Mouse (Mus musculus) hindbrain, embryonic 13.5 days (tissue): ENCODE measurements around the gene Pcbp2. TPM values are rescaled to one million over a fixed set of nuclear protein-coding genes. Genes with fewer than 3 reads are reported as not detected.

Source experiments
- ATAC-seq: fragments of 200-750 bp; cut with Nextera tagmentation; 2 replicates; pipeline ENCODE4 v1.8.0; 2017; ENCODE audit warnings: moderate TSS enrichment; ENCODE audit not compliant: low FRiP score
- H3K27ac ChIP-seq: fragments of 300-500 bp; sonication (generic); 2 replicates; pipeline ENCODE4 v1.5.1; 2015; ENCODE audit warnings: inconsistent platforms, mild to moderate bottlenecking, moderate library complexity
- H3K27me3 ChIP-seq: fragments of 300-500 bp; sonication (generic); 2 replicates; pipeline ENCODE4 v1.6.1; 2015; ENCODE audit warnings: mild to moderate bottlenecking, inconsistent platforms
- H3K36me3 ChIP-seq: fragments of 300-500 bp; sonication (generic); 2 replicates; pipeline ENCODE4 v1.6.1; 2015; ENCODE audit warnings: mild to moderate bottlenecking, inconsistent platforms
- H3K4me1 ChIP-seq: fragments of 300-500 bp; sonication (generic); replicated peaks from 2 replicates; pipeline ENCODE4 v1.6.1; 2015; ENCODE audit warnings: inconsistent platforms
- H3K4me2 ChIP-seq: fragments of 300-500 bp; sonication (generic); 2 replicates; pipeline ENCODE4 v1.6.1; 2015; ENCODE audit warnings: inconsistent platforms, mild to moderate bottlenecking, moderate library complexity
- H3K4me3 ChIP-seq: fragments of 300-500 bp; sonication (generic); 2 replicates; pipeline ENCODE4 v1.5.1; 2015; ENCODE audit warnings: mild to moderate bottlenecking, inconsistent platforms
- H3K9ac ChIP-seq: fragments of 300-500 bp; sonication (generic); 2 replicates; pipeline ENCODE4 v1.6.1; 2015; ENCODE audit warnings: mild to moderate bottlenecking, inconsistent platforms
- H3K9me3 ChIP-seq: fragments of 300-500 bp; sonication (generic); 2 replicates; pipeline ENCODE4 v1.6.1; 2016; ENCODE audit warnings: inconsistent platforms
- WGBS: fragments of 180-500 bp; shearing (Covaris S2); methylation state at CpG from one replicate; pipeline ENCODE4 v1.1.7; 2015; 5-methylcytosine and 5-hydroxymethylcytosine counted together
- polyA plus RNA-seq: library from polyadenylated mRNA; unstranded; fragments of >200 nt; fragmentation: Nextera tagmentation; extraction: Ambion mirVana; gene quantifications from 2 replicates; pipeline ENCODE4 v1.2.1, GENCODE M21; 2015

The Pcbp2 gene
- polyA plus RNA-seq, 1 experiment from 2014 or later = 148 TPM

DNA sequence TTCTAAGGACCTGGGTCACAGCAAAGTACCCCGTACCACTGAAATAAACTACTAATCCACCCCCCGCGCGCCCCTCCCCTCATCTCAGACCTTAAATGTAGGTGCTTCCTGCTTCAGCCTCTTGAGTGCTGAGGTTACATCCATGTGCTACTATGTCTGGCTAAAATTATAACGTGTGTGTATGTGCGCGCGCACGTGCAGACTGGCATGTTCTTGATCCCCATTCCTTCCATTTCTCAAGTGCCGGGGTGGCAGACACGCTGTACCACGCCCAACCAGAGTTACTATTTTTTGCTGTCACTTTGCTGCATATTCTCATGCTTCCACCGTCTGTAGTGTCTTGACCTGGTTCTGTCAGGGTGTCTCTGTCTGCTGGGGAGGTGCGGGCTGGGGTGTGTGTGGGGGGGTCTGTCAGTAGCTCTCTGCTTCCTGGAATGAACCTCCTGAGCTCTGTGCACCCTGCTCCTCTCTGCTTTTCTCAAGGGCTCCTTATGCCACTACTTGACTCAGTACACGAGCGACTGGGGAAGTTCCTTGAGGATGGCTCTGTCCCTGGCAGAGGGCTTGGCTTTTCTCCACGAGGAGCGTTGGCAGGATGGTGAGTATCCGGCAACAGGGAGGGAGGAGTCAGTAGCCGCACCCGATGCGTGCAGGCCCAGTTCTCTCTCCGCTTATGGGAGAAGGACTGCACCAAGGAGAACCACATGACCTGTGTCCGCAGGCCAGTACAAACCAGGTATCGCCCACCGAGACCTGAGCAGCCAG, 18.5 kb upstream of the Pcbp2 start:
- no peaks in the 10 kb centered on the region for H3K36me3 ChIP-seq
- 85% methylated on average over 26 of the region's 26 CpGs for WGBS
- no peaks in the 10 kb centered on the region for H3K9me3 ChIP-seq
- ATAC-seq = no peak
- no peak overlapping the region for H3K9ac ChIP-seq
- no peaks in the 10 kb centered on the region for H3K27me3 ChIP-seq
- no peak overlapping the region for H3K27ac ChIP-seq
- no peak overlapping the region for H3K4me3 ChIP-seq
- no peaks in the 10 kb centered on the region for H3K4me1 ChIP-seq
- H3K4me2 ChIP-seq = no peak overlapping the region

DNA sequence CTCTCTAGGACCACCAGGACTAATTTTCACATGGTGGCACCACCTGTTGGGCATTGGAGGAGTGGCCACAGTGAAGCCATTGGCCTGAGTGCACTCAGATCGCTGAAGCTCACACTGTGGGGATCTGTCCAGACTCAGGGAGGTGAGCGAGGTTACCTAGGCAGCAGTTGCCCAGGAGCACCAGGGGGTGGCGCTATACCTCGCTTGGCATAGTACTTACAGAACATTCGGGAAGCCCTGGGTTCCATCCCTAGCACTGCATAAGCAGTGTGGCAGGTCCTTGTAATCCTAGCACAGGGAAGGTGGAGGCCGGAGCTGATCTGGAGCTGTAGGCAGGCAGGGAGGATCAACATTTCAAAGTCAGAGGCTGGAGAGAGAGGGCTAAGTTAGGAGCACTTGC, 14.3 kb upstream of the Pcbp2 start:
- Histone ChIP-seq H3K9ac (no peak overlapping the region), H3K4me2 (no peak overlapping the region), H3K27me3 (no peaks in the 10 kb centered on the region), H3K36me3 (no peaks in the 10 kb centered on the region), H3K4me1 (peaks cover 26% of the 10 kb centered on the region), H3K4me3 (no peak overlapping the region), H3K27ac (no peak overlapping the region), H3K9me3 (no peaks in the 10 kb centered on the region)
- ATAC-seq = no peak
- WGBS = 36% methylated on average over 6 of the region's 6 CpGs

- 74% methylated on average over 5 of the region's 5 CpGs for WGBS
- no peak for ATAC-seq
- peak overlapping the region; percentile 67 for H3K9ac ChIP-seq
- peak overlapping the region; percentile 52 for H3K4me3 ChIP-seq
- H3K36me3 ChIP-seq = peaks cover 9% of the 10 kb centered on the region
- peak overlapping the region; percentile 64 for H3K4me2 ChIP-seq
- H3K27me3 ChIP-seq = no peaks in the 10 kb centered on the region
- no peaks in the 10 kb centered on the region for H3K9me3 ChIP-seq
- peaks cover 31% of the 10 kb centered on the region for H3K4me1 ChIP-seq
- H3K27ac ChIP-seq = peak overlapping the region; percentile 48
These were observed 12.1 kb upstream of the Pcbp2 start for GRCm38 (mm10) chr15:102458050-102458736.

DNA sequence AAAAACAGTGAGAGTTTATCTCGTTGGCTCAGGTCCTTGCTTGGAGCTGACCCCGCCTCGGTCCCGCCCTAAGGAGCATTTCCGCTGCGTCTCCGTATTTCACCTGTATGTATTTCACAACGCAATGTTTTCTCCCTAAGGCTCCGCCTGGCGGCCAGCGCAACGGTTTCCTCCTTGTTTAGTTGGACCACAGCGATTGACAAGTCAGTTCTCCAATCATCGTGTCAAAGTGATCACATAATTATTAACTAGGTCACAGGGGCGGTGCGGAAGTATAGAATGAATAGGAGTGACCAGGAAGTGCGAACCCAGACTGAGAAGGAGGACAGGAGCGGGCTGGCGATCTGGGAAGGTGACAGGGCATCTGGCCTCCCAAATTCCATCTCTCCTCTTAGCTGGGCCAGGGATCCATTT, 11.4 kb upstream of the Pcbp2 start, which contains the start of gene Prr13:
Gene Prr13, plus strand, starts transcription at position 125 of the 414 bp plus-strand sequence.
- H3K9ac ChIP-seq = peak within 1 kb of the TSS; percentile 67
- H3K4me2 ChIP-seq = peak within 1 kb of the TSS; percentile 64
- no peaks in the 10 kb centered on the region for H3K27me3 ChIP-seq
- peak within 1 kb of the TSS; percentile 48 for H3K27ac ChIP-seq
- WGBS = under 1% methylated on average over 19 of the region's 19 CpGs
- peaks cover 31% of the 10 kb centered on the region for H3K4me1 ChIP-seq
- H3K36me3 ChIP-seq = peaks cover 15% of the 10 kb centered on the region
- ATAC-seq = peak; percentile 83
- H3K4me3 ChIP-seq = peak within 1 kb of the TSS; percentile 52
- no peaks in the 10 kb centered on the region for H3K9me3 ChIP-seq

DNA sequence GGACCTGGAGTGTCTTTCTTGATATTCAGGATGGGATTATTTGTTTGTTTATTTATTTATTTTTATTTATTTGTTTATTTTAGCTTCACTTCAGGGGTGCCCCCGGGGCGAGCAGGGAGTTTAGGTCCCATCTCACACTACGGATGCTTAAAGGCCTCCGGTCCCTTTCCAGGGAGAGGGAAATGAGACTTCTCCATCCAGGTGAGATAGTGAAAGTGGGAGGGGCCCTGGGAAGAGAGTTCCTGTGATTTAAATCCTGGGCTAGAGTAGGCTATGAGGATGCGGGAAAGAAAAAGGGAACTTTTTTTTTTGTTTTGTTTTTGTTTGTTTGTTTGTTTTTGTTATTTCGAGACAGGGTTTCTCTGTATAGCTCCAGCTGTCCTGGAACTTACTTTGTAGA, 11.0 kb upstream of the Pcbp2 start:
- peak overlapping the region; percentile 52 for H3K4me3 ChIP-seq
- H3K4me2 ChIP-seq = peak overlapping the region; percentile 64
- H3K4me1 ChIP-seq = peaks cover 31% of the 10 kb centered on the region
- H3K9ac ChIP-seq = peak overlapping the region; percentile 67
- WGBS = 35% methylated on average over 6 of the region's 6 CpGs
- no peak for ATAC-seq
- 0 out of 2 replicates have a peak overlapping the region, but pooled peaks have one; percentile 48 for H3K27ac ChIP-seq
- H3K36me3 ChIP-seq = peaks cover 15% of the 10 kb centered on the region
- H3K9me3 ChIP-seq = no peaks in the 10 kb centered on the region
- H3K27me3 ChIP-seq = no peaks in the 10 kb centered on the region

GRCm38 (mm10) chr15:102459847-102460246, 10.5 kb upstream of the Pcbp2 start:
- 75% methylated on average over 5 of the region's 5 CpGs for WGBS
- Histone ChIP-seq H3K9me3 (no peaks in the 10 kb centered on the region), H3K4me1 (peaks cover 31% of the 10 kb centered on the region), H3K4me2 (peak overlapping the region; percentile 64), H3K36me3 (peaks cover 15% of the 10 kb centered on the region), H3K27me3 (no peaks in the 10 kb centered on the region), H3K9ac (peak overlapping the region; percentile 67), H3K4me3 (peak overlapping the region; percentile 52; the same call in 1 of the 2 replicates), H3K27ac (no peak overlapping the region)
- ATAC-seq = no peak

- ATAC-seq = no peak
- Histone ChIP-seq H3K4me3 (no peak overlapping the region), H3K27ac (no peak overlapping the region), H3K27me3 (no peaks in the 10 kb centered on the region), H3K9me3 (no peaks in the 10 kb centered on the region), H3K36me3 (peaks cover 15% of the 10 kb centered on the region), H3K9ac (peak overlapping the region; percentile 55), H3K4me2 (no peak overlapping the region), H3K4me1 (peaks cover 31% of the 10 kb centered on the region)
- WGBS = 80% methylated on average over 12 of the region's 12 CpGs
These were observed 9.9 kb upstream of the Pcbp2 start for GRCm38 (mm10) chr15:102460409-102460808.

- peaks cover 15% of the 10 kb centered on the region for H3K36me3 ChIP-seq
- no peak overlapping the region for H3K4me2 ChIP-seq
- H3K27ac ChIP-seq = no peak overlapping the region; the same call in 1 of the 2 replicates
- H3K27me3 ChIP-seq = no peaks in the 10 kb centered on the region
- H3K9ac ChIP-seq = 0 out of 2 replicates have a peak overlapping the region, but pooled peaks have one; percentile 24
- no peak overlapping the region for H3K4me3 ChIP-seq
- ATAC-seq = no peak
- WGBS = 66% methylated on average over 4 of the region's 4 CpGs
- no peaks in the 10 kb centered on the region for H3K9me3 ChIP-seq
- peaks cover 31% of the 10 kb centered on the region for H3K4me1 ChIP-seq
These were observed 9.4 kb upstream of the Pcbp2 start for GRCm38 (mm10) chr15:102460971-102461370.

DNA sequence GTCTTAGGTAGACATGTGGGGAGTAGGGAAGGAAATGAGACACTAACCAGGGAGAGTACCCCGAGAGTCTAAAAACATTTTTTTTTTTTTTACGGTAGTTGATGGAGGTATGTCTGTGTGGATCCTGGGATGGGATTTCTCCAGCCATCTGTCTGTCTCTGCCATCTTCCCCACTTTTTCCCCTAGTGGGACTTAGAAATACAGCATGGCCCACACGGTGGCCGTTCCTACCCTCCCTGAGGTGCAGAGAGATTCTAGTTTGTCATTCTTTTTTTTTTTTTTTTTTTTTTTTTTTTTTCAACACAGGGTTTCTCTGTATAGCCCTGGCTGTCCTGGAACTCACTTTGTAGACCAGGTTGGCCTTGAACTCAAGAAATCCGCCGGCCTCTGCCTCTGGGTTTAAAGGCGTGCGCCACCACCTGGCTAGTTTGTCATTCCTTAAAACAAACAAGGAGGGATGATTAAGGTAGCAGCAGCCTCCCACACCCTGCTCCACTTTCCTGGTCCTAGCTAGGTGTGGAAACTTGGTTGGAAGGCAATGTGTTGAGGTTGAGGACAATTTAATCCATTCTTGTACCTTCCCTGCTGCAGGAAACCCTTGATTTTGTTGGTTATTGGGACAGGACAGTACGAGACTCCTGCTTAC, 8.8 kb upstream of the Pcbp2 start:
- peaks cover 31% of the 10 kb centered on the region for H3K4me1 ChIP-seq
- WGBS = 88% methylated on average over 9 of the region's 9 CpGs
- no peak for ATAC-seq

DNA sequence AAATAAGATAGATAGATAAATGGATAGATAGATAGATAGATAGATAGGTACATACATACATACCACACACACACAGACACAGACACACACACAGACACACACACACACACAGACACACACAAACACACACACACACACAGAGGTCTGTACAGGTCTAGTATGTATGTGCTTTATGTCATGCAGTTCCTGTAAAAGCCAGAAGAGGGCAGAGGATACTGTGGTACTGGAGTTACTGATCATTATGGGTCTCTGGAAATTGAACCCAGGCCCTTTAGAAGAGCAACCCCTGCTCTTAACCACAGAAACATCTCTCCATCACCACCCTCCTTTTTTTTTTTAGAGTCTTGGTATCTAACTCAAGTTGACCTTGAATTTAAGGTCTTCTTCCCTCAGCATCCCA, 6.7 kb upstream of the Pcbp2 start:
- H3K27ac ChIP-seq = no peak overlapping the region
- H3K4me1 ChIP-seq = peaks cover 27% of the 10 kb centered on the region
- ATAC-seq = no peak
- no peaks in the 10 kb centered on the region for H3K9me3 ChIP-seq
- no peaks in the 10 kb centered on the region for H3K27me3 ChIP-seq
- no peak overlapping the region for H3K4me3 ChIP-seq
- no peak overlapping the region for H3K4me2 ChIP-seq
- peaks cover 19% of the 10 kb centered on the region for H3K36me3 ChIP-seq
- H3K9ac ChIP-seq = no peak overlapping the region

More for the DNA sequence above, 8.8 kb upstream of the Pcbp2 start:
- Histone ChIP-seq H3K27me3 (no peaks in the 10 kb centered on the region), H3K4me3 (no peak overlapping the region), H3K9ac (0 out of 2 replicates have a peak overlapping the region, but pooled peaks have one; percentile 24), H3K27ac (no peak overlapping the region), H3K4me2 (no peak overlapping the region), H3K9me3 (no peaks in the 10 kb centered on the region), H3K36me3 (peaks cover 15% of the 10 kb centered on the region)

DNA sequence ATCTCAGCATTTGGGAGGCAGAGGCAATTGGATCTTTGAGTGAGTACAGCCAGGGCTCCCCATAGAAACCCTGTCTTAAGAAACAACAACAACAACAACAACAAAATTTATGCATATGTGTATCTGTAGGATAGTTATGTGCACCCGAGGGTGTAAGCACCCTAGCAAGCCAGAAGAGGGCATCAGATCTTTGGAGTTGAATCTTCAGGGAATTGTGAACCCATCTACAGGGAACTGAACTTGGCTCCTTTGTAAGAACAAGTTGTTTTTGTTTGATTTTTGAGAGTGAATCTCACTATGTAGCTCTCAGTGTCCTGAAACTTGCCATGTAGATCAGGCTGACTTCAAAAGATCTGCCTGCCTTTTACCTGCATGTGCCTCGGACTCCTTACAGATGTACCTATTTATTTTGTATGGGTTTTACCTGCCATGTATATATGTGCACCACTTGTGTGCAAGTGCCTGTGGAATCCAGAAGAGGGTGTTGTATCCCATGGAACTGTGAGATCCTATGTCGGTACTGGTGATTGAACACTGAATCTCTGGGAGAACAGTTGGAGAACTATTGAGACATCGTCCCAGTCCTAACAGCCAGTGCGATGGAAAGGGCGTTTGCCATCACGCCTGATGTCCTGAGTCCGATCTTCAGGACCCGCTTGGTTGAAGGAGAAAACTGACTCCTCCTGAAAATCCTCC, 1.5 kb upstream of the Pcbp2 start:
- Histone ChIP-seq H3K4me1 (peaks cover 17% of the 10 kb centered on the region), H3K27ac (no peak overlapping the region), H3K9me3 (no peaks in the 10 kb centered on the region), H3K4me3 (no peak overlapping the region), H3K9ac (no peak overlapping the region), H3K27me3 (no peaks in the 10 kb centered on the region), H3K4me2 (no peak overlapping the region), H3K36me3 (peaks cover 4% of the 10 kb centered on the region; the same call in 1 of the 2 replicates)
- no peak for ATAC-seq
- WGBS = 98% methylated on average over 9 of the region's 9 CpGs
